Mouse (Mus musculus) ES-Bruce4 (cell line): Measurements from ENCODE around the gene Unkl.

Experiments
- CTCF ChIP-seq: IDR thresholded peaks from one replicate; pipeline ENCODE4 v1.8.1; 2011; ENCODE audit warnings: low read depth, low read length
- EP300 ChIP-seq: IDR thresholded peaks from 2 replicates; pipeline ENCODE4 v1.6.1; 2011; ENCODE audit warnings: low read depth, low read length; ENCODE audit not compliant: insufficient read depth
- POLR2A ChIP-seq: IDR thresholded peaks from one replicate; pipeline ENCODE4 v1.8.1; 2011; ENCODE audit warnings: low read length; ENCODE audit not compliant: insufficient read depth

DNA sequence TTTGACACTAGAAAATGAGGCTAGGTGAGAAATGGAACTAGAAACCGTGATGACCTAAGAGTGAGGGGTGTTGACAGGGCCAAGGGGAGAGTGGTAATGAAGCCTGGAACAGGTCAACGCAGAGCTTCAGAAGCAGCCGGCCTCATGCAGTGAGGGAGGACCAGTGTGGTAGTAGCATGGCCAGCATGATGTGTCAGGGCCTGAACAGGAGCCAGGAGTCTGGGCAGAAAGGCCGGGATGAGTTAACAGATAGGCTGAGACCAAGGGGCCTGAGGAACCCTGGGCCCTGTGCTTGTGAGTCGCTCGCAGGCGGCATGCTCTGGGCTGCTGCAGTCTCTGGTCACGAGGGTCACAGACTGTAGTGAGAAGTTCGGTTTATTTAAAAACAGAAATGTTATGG, 30.8 kb downstream of the Unkl start:
- TF ChIP-seq CTCF (no peak), POLR2A (no peak), EP300 (no peak)
